Mouse (Mus musculus) telencephalon, adult 2 months (tissue): Measurements from ENCODE around the gene Bcl2l14.

ENCODE experiments used
- DNase-seq: peaks from one replicate; pipeline ENCODE4 v3.0.0-alpha.2; 2011; ENCODE audit warnings: low read depth, low spot score

Gene Bcl2l14

DNA sequence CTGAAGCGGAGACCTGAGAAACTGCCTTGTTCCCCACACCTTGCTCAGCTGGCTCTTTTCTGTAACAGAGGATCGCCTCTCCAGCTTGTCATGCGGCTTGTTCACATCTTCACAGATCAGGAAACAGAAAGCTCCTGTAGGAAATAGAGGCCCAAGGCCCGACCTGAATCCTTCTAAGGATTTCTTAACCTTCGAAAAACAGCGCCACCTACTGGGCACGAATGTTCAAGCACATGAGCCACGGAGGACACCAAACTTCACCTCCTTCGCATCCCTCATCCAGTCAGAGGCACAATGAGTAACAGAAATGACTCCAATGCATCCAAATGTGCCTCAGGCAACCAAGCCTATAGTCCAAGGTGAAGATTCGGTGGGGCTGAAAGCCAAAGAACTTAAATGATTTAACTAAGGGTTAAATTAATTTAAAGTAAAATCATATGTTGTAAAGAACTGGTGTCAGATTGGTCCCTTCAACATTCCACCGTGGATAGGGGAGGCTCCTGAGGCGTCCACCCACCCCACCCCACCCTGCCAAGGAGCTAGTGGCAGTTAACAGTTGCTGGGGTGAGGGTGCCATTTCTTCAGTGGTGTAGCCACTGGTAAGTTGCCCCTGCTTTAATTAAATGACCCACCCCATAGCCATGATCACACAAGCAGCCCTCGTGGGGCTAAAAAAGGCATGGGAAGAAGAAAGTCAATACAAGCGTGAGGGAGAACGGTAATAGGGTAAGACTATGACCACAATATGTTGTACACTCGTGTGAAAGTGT is 7.0 kb downstream of the Bcl2l14 start:
- DNase-seq = peak; percentile 36

- DNase-seq = no peak
Observed at GRCm38 (mm10) chr6:134403684-134404070, 7.6 kb downstream of the Bcl2l14 start.

DNA sequence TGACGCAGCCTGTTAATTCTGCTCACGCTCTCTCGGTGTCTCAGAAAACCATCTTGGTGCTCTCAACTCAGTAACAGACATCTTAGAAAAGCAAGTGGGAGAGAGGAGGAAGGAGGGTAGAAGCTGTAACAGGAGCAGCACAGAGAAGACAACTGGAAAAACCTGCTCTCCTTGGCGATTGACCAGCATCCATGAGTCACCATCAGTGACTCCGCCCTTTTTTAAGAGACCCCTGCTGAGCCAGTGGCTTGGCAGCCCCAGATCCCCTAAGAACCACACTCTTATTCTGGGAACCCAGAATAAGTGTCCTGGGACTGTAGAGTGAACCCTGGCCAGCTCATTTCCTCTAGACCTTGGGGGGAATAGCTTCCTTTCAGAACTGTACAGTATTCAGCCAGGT is 11.1 kb downstream of the Bcl2l14 start:
- DNase-seq = no peak

GRCm38 (mm10) chr6:134413706-134414531 is 17.8 kb downstream of the Bcl2l14 start:
- no peak for DNase-seq

- no peak for DNase-seq
Observed at GRCm38 (mm10) chr6:134414532-134414883, 18.4 kb downstream of the Bcl2l14 start.

GRCm38 (mm10) chr6:134416556-134417105 is 20.5 kb downstream of the Bcl2l14 start:
- DNase-seq = no peak

DNA sequence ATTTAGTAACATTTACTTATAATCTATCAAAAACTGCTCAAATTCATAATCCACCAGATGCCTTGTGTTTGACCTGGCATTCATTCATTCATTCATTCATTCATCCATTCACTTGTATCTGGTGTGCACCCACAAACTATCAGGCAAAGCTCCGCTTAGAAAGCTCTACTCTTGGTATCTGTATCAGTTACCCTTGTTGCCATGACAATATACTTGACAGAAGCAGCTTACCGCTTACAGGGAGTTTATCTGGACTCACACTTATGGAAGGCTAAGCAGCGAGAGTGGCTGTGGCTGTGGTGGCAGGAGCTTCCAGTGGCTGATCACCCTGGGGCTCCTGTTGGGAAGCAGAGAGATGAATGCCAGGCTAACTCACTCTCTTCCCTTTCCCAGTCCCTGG is 21.8 kb downstream of the Bcl2l14 start:
- no peak for DNase-seq

DNA sequence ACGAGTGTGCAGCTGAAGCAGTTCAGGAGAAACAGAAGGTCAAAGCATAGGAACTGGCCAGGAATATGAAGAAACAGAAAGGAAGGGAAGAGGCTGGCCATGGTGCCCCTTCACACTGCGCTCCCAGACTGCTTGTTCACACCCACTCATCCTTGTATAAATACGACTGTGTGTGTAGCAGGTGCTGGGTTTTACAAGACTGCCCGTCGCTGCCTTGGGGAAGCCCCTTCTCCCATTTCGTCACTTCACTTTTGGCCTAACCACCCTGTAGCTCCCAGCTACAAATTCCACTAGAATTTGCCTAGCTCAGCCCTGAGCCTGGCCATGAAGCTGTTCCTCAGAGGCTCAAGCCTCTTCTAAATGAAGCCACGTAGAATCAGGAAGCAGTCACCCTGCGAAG is 24.3 kb downstream of the Bcl2l14 start:
- no peak for DNase-seq

- no peak for DNase-seq
Observed at GRCm38 (mm10) chr6:134421921-134422320, 25.8 kb downstream of the Bcl2l14 start.

GRCm38 (mm10) chr6:134425216-134425717 is 29.1 kb downstream of the Bcl2l14 start:
- no peak for DNase-seq

GRCm38 (mm10) chr6:134427165-134427564 is 31.0 kb downstream of the Bcl2l14 start:
- DNase-seq = no peak

GRCm38 (mm10) chr6:134428455-134428854 is 32.3 kb downstream of the Bcl2l14 start:
- DNase-seq = no peak

DNA sequence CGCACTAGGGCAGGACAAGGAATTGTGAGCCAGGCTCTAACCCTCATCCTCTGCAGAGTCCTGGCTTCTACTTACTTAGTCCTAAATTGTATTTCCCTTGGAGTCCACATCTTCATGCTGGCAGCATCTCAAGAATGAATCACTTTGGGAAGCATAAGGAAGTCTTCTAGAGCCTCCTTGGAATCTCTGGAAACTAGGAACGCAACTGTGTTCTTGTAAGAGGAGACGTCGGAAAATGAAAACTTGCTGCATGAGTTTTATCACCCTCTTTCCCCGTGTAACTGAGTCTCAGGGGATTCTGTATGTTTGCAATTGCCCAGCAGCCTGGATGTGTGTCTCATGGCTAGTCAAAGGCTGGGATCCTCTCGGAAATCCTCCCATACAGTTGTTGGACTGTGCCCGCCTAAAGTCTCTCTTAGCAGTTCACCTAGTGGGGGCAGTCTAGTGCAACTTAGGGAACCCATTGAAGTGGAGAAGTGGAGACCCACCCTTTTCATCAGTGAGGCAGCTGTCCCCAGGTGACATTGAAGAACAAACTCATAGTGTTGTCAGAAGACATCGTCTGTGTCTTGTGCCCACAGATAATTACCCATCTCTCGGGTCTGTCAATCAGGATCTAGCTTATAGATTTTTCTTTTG is 34.2 kb downstream of the Bcl2l14 start:
- DNase-seq = no peak

GRCm38 (mm10) chr6:134431583-134431982 is 35.5 kb downstream of the Bcl2l14 start:
- no peak for DNase-seq

GRCm38 (mm10) chr6:134433281-134433680 is 37.2 kb downstream of the Bcl2l14 start:
- no peak for DNase-seq

- DNase-seq = no peak
Observed at GRCm38 (mm10) chr6:134434044-134434443, 37.9 kb downstream of the Bcl2l14 start.

DNA sequence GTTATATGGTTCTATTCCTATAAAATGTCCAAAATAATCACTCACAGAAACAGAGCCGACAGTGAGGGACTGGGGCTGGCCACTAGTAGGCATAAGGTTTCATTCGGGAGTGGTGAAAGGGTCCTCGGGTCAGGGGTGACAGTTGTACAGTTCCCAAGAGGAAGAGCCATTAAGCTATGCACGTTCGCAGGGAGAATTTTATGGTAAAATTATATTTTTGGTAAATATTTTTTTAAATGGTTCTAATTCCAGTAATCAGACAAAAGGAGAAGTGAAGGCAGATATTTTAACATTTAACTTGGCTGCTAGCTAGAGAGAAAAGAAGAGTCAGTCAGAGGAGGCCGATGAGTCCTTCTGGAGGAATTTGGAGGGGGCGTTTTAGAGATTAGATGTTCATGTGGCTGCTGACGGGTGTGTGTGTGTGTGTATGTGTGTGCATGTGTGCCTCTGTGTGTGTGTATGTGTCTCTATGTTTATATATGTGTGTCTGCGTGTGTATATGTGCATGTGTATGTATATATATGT is 38.8 kb downstream of the Bcl2l14 start:
- no peak for DNase-seq

DNA sequence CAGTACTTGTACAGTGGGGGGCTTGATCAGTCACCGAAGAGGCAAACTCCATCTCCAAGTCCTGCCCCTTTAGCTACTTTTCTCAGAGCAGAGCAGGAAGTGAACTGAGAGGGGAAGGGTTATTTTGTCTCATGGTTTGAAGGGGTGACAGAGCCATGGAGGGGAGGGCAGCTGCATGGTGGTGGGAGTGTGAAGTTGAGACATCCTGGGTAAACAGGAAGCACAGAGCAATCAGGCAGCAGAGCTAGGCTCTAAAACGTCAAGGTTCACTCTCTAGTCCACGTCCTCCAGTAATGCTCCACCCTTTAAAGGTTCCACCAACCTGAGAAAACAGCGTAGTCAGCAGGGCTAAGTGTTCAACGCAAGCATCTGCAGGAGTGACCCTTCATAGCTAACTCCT is 40.8 kb downstream of the Bcl2l14 start:
- DNase-seq = no peak

DNA sequence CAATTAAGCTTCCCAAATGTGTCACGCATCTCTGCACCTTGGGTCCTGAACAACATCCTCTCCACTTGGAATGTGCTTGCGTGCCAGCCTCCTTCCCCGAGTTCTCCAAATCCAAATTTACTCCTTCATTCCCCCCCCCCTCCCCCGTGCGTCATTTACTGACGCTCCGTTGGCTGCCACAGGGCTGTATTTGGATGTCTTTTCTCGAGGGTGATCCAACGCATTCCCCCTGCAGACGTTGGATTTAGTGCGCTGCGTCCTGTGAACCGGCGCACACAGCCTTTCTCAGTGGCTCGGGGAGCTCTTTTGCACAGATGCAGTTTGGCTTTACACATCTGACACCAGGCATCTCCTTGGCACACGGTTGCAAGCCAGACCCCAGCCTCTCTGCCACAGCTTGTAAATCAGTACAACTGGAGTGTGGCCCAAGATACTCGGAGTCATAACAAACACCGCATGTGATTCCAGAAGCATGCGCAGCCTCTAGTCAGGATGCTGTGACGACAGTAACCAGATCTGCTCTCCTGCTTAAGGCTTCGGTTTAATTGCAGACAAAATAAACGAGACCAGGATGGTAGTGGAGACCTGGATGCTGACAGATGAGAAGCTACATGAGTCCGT is 43.4 kb downstream of the Bcl2l14 start:
- DNase-seq = peak; percentile 72

- no peak for DNase-seq
Observed at GRCm38 (mm10) chr6:134440023-134440422, 43.9 kb downstream of the Bcl2l14 start.

DNA sequence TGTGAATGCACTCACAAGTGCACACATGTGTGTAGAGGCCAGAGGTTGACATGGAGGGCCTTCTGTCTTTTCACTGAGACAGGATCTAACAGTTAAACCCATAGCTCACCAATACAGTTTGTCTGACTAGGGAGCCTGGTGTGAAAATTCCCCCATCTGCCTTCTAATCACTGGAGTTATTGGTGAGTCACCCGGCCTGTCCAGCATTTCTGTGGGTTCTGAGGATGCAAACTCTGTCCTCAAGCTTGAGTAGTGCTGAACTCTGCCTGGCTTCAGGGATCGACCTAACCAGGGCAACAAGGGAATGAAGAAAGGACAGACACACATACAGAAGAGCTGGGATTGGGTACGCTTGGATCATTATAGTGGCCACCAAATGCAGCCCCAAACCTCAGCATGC is 45.6 kb downstream of the Bcl2l14 start:
- no peak for DNase-seq
